Mouse (Mus musculus) CH12.LX (cell line): ENCODE measurements at regions not wholly inside any gene's neighbourhood (a gene's known extent, or its start where the extent isn't known, plus 50 kb on each side); places are given as distances from the start of the nearest gene placed in this dataset.

Experiments used
- DNase-seq: peaks from one replicate; pipeline ENCODE4 v3.0.0-alpha.2; 2013; ENCODE audit errors: extremely low read depth
- H3K27ac ChIP-seq: 2 replicates; pipeline ENCODE4 v1.5.1; 2012; ENCODE audit warnings: low read depth, mild to moderate bottlenecking, control low read depth, moderate library complexity; ENCODE audit not compliant: insufficient read depth
- H3K27me3 ChIP-seq: replicated peaks from 2 replicates; pipeline ENCODE3; 2012; ENCODE audit warnings: inconsistent platforms
- H3K36me3 ChIP-seq, 2 experiments: replicated peaks in 1 of 2; 2 replicates each; pipeline versions ENCODE3 to v1.6.1; 2012; ENCODE audit warnings: inconsistent platforms in 1 of 2, low read length in 1 of 2, mild to moderate bottlenecking in 1 of 2, mixed read lengths in 1 of 2, moderate library complexity in 1 of 2; ENCODE audit not compliant: control insufficient read depth in 1 of 2, insufficient read depth in 1 of 2
- H3K4me1 ChIP-seq, 2 experiments: 2 replicates each; pipeline ENCODE4 v1.6.1; 2012; ENCODE audit warnings: inconsistent platforms in 1 of 2, moderate library complexity in 1 of 2; ENCODE audit not compliant: insufficient read depth in 2 of 2, control insufficient read depth in 1 of 2
- H3K4me2 ChIP-seq: 2 replicates; pipeline ENCODE4 v1.6.1; 2012; ENCODE audit warnings: low read depth, mild to moderate bottlenecking, control low read depth; ENCODE audit not compliant: poor library complexity, insufficient read depth, severe bottlenecking
- H3K4me3 ChIP-seq, 3 experiments: fragments of 150-350 bp in 1 of 3; sonication (generic) in 1 of 3; replicated peaks in 1 of 3; 2 replicates each; pipeline versions ENCODE3 to v1.5.1; 2011 to 2012; ENCODE audit warnings: low read depth in 2 of 3, low read length in 2 of 3, mild to moderate bottlenecking in 2 of 3, moderate library complexity in 2 of 3, control low read depth in 1 of 3, improper control_type of control experiment in 1 of 3, inconsistent platforms in 1 of 3, mixed read lengths in 1 of 3; ENCODE audit not compliant: poor library complexity in 1 of 3
- H3K79me2 ChIP-seq: replicated peaks from 2 replicates; pipeline ENCODE4 v1.6.1; 2012; ENCODE audit warnings: mild to moderate bottlenecking, moderate library complexity; ENCODE audit not compliant: control insufficient read depth, poor library complexity, insufficient read depth, severe bottlenecking; ENCODE audit errors: extremely low read depth
- H3K9ac ChIP-seq: 2 replicates; pipeline ENCODE4 v1.6.1; 2012; ENCODE audit warnings: low read depth, mild to moderate bottlenecking, control low read depth, moderate library complexity; ENCODE audit not compliant: insufficient read depth
- H3K9me3 ChIP-seq: replicated peaks from 2 replicates; pipeline ENCODE3; 2012; ENCODE audit warnings: low read length, inconsistent platforms, mixed read lengths
- CTCF ChIP-seq, 2 experiments: IDR thresholded peaks in 1 of 2; conservative IDR thresholded peaks in 1 of 2; 2 replicates each; pipeline ENCODE4 v1.5.1; 2011 to 2012; ENCODE audit warnings: low read depth in 2 of 2, low read length in 2 of 2, improper control_type of control experiment in 1 of 2, inconsistent platforms in 1 of 2, mild to moderate bottlenecking in 1 of 2, moderate library complexity in 1 of 2
- ELF1 ChIP-seq: IDR thresholded peaks from 2 replicates; pipeline ENCODE4 v1.6.1; 2014; ENCODE audit warnings: low read depth, mild to moderate bottlenecking, inconsistent platforms, low read length, improper control_type of control experiment
- EP300 ChIP-seq: IDR thresholded peaks from 2 replicates; pipeline ENCODE4 v1.6.1; 2011; ENCODE audit warnings: low read length, improper control_type of control experiment
- ETS1 ChIP-seq: conservative IDR thresholded peaks from 2 replicates; pipeline ENCODE4 v1.6.1; 2012; ENCODE audit warnings: low read depth, mild to moderate bottlenecking, inconsistent platforms, low read length, improper control_type of control experiment, moderate library complexity
- GABPA ChIP-seq: IDR thresholded peaks from 2 replicates; pipeline ENCODE4 v1.6.1; 2012; ENCODE audit warnings: low read depth, low read length, improper control_type of control experiment, inconsistent platforms; ENCODE audit not compliant: insufficient replicate concordance
- IRF4 ChIP-seq: IDR thresholded peaks from 2 replicates; pipeline ENCODE4 v1.6.1; 2014; ENCODE audit warnings: low read depth, mild to moderate bottlenecking, inconsistent platforms, low read length, improper control_type of control experiment
- JUND ChIP-seq: conservative IDR thresholded peaks from 2 replicates; pipeline ENCODE4 v1.6.1; 2011; ENCODE audit warnings: low read depth, low read length, improper control_type of control experiment
- KAT2A ChIP-seq: IDR thresholded peaks from 2 replicates; pipeline ENCODE4 v1.6.1; 2012; ENCODE audit warnings: low read length, improper control_type of control experiment, inconsistent platforms; ENCODE audit not compliant: insufficient replicate concordance
- MAFK ChIP-seq: IDR thresholded peaks from 2 replicates; pipeline ENCODE4 v1.6.1; 2011; ENCODE audit warnings: low read length, improper control_type of control experiment; ENCODE audit not compliant: insufficient replicate concordance
- MEF2A ChIP-seq: IDR thresholded peaks from 2 replicates; pipeline ENCODE4 v1.6.1; 2014; ENCODE audit warnings: low read depth, mild to moderate bottlenecking, inconsistent platforms, low read length, improper control_type of control experiment, borderline replicate concordance
- MXI1 ChIP-seq: IDR thresholded peaks from 2 replicates; pipeline ENCODE4 v1.6.1; 2011; ENCODE audit warnings: mild to moderate bottlenecking, low read depth, low read length, improper control_type of control experiment
- NRF1 ChIP-seq: IDR thresholded peaks from 2 replicates; pipeline ENCODE4 v1.6.1; 2014; ENCODE audit warnings: low read depth, mild to moderate bottlenecking, inconsistent platforms, low read length, improper control_type of control experiment, moderate library complexity
- POLR2AphosphoS2 ChIP-seq: IDR thresholded peaks from 2 replicates; pipeline ENCODE4 v1.6.1; 2011; ENCODE audit warnings: low read depth, low read length, improper control_type of control experiment
- RAD21 ChIP-seq: IDR thresholded peaks from 2 replicates; pipeline ENCODE4 v1.6.1; 2011; ENCODE audit warnings: low read depth, mild to moderate bottlenecking, low read length, improper control_type of control experiment, moderate library complexity
- RCOR1 ChIP-seq: conservative IDR thresholded peaks from 2 replicates; pipeline ENCODE4 v1.6.1; 2012; ENCODE audit warnings: low read depth, mild to moderate bottlenecking, inconsistent platforms, low read length, improper control_type of control experiment
- SIN3A ChIP-seq: IDR thresholded peaks from 2 replicates; pipeline ENCODE4 v1.6.1; 2012; ENCODE audit warnings: low read length, improper control_type of control experiment, inconsistent platforms
- SMC3 ChIP-seq: IDR thresholded peaks from 2 replicates; pipeline ENCODE4 v1.6.1; 2011; ENCODE audit warnings: low read depth, low read length, improper control_type of control experiment
- TBP ChIP-seq: conservative IDR thresholded peaks from 2 replicates; pipeline ENCODE4 v1.6.1; 2011; ENCODE audit warnings: low read depth, low read length, improper control_type of control experiment
- TCF12 ChIP-seq: IDR thresholded peaks from 2 replicates; pipeline ENCODE4 v1.6.1; 2014; ENCODE audit warnings: low read depth, mild to moderate bottlenecking, inconsistent platforms, low read length, improper control_type of control experiment
- USF1 ChIP-seq: IDR thresholded peaks from 2 replicates; pipeline ENCODE4 v1.6.1; 2014; ENCODE audit warnings: low read depth, mild to moderate bottlenecking, inconsistent platforms, low read length, improper control_type of control experiment
- USF2 ChIP-seq: conservative IDR thresholded peaks from 2 replicates; pipeline ENCODE4 v1.6.1; 2011; ENCODE audit warnings: low read depth, low read length, improper control_type of control experiment
- ZC3H11A ChIP-seq: IDR thresholded peaks from 2 replicates; pipeline ENCODE4 v1.6.1; 2012; ENCODE audit warnings: low read depth, mild to moderate bottlenecking, inconsistent platforms, low read length, improper control_type of control experiment
- ZKSCAN1 ChIP-seq: IDR thresholded peaks from 2 replicates; pipeline ENCODE4 v1.6.1; 2012; ENCODE audit warnings: low read depth, inconsistent platforms, low read length, improper control_type of control experiment, borderline replicate concordance
- ZNF384 ChIP-seq: IDR thresholded peaks from 2 replicates; pipeline ENCODE4 v1.6.1; 2012; ENCODE audit warnings: low read depth, low read length, improper control_type of control experiment, inconsistent platforms
- dilution Hi-C: fragments of 300-500 bp; cut with MboI; formaldehyde crosslinking; loops from 2 replicates; pipeline ENCODE4 v1.14.3; 2020; ENCODE audit warnings: low sequenced_read_pairs; ENCODE audit not compliant: extremely low pct_unique_long_range_greater_than_20kb, extremely low pct_ligation_motif_present
- in situ Hi-C: fragments of 300-500 bp; cut with MboI; formaldehyde crosslinking; loops from 3 replicates; pipeline ENCODE4 v1.14.3; 2019; ENCODE audit warnings: low sequenced_read_pairs, low pct_ligation_motif_present, low pct_unique_long_range_greater_than_20kb, mixed read lengths

- no peak for DNase-seq
- Histone ChIP-seq H3K9ac (no peak overlapping the region), H3K79me2 (no peaks in the 10 kb centered on the region), H3K9me3 (no peaks in the 10 kb centered on the region), H3K4me1 (peaks cover 3 to 40% of the 10 kb centered on the region in 2 experiments), H3K4me2 (no peak overlapping the region), H3K36me3 (no peaks in the 10 kb centered on the region), H3K4me3 (no peak overlapping the region), H3K27me3 (peaks cover 83% of the 10 kb centered on the region), H3K27ac (no peak overlapping the region)
- TF ChIP-seq USF2 (no peak), TCF12 (no peak), POLR2AphosphoS2 (no peak), MEF2A (no peak), ELF1 (no peak), ZKSCAN1 (no peak), EP300 (no peak), JUND (no peak), IRF4 (no peak), RAD21 (no peak), SIN3A (no peak), KAT2A (no peak), NRF1 (no peak), TBP (no peak), ZNF384 (no peak), RCOR1 (no peak), MXI1 (no peak), GABPA (no peak), ETS1 (no peak)
- in situ Hi-C loops (no loop called here), dilution Hi-C loops (no loop called here)
Measured at GRCm38 (mm10) chr16:24175235-24175760, 186.6 kb upstream of the Bcl6 start.

GRCm38 (mm10) chr16:24174595-24174994, 185.9 kb upstream of the Bcl6 start:
- H3K9me3 ChIP-seq: no peaks in the 10 kb centered on the region
- H3K79me2 ChIP-seq: no peaks in the 10 kb centered on the region
- H3K27me3 ChIP-seq: peaks cover 82% of the 10 kb centered on the region
- dilution Hi-C loops (no loop called here), in situ Hi-C loops (no loop called here)
- DNase-seq: no peak
- H3K9ac ChIP-seq: no peak overlapping the region
- no peak for TF ChIP-seq TCF12
- no peak for TF ChIP-seq MAFK
- TF ChIP-seq POLR2AphosphoS2: no peak
- no peak for TF ChIP-seq SIN3A
- TF ChIP-seq JUND: no peak
- TF ChIP-seq USF1: no peak
- no peak for TF ChIP-seq ZNF384
- no peak for TF ChIP-seq ZC3H11A
- TF ChIP-seq SMC3: no peak
- TF ChIP-seq IRF4: no peak
- TF ChIP-seq GABPA: no peak
- no peak for TF ChIP-seq CTCF (conservative IDR thresholded peaks at IDR 0.05 in 1 of 2, IDR thresholded peaks at IDR 0.05 in 1 of 2; ENCODE audit: low read depth in 2 of 2, low read length in 2 of 2)
- TF ChIP-seq MXI1: no peak
- H3K36me3 ChIP-seq: no peaks in the 10 kb centered on the region
- no peak overlapping the region for H3K4me2 ChIP-seq
- H3K4me1 ChIP-seq: peaks cover 3 to 45% of the 10 kb centered on the region in 2 experiments
- no peak overlapping the region for H3K4me3 ChIP-seq
- no peak overlapping the region for H3K27ac ChIP-seq
